Mouse (Mus musculus): Measurements from ENCODE around the gene Lekr1.
"Not testable (repeated sequence)": the region's sequence is repeated elsewhere in the genome, so short reads cannot be mapped to it uniquely, and the experiment has no call there.

Gene Lekr1

GRCm38 (mm10) chr3:65767202-65767862 is 101.3 kb downstream of the Lekr1 start:
- no peak for DNase-seq (ENCODE audit: low spot score)

- DNase-seq (ENCODE audit: low spot score), result not testable (repeated sequence)
Measured at GRCm38 (mm10) chr3:65769666-65770065, 103.6 kb downstream of the Lekr1 start.

- no peak for DNase-seq (ENCODE audit: low spot score)
Measured at GRCm38 (mm10) chr3:65773910-65774309, 107.9 kb downstream of the Lekr1 start.

- DNase-seq (ENCODE audit: low spot score), result no peak
Measured at GRCm38 (mm10) chr3:65775096-65775495, 109.1 kb downstream of the Lekr1 start.

GRCm38 (mm10) chr3:65782246-65782645 is 116.2 kb downstream of the Lekr1 start:
- DNase-seq (ENCODE audit: low spot score), result no peak

GRCm38 (mm10) chr3:65790076-65790685 is 124.2 kb downstream of the Lekr1 start:
- no peak for DNase-seq (ENCODE audit: low spot score)

GRCm38 (mm10) chr3:65793561-65793960 is 127.5 kb downstream of the Lekr1 start:
- DNase-seq (ENCODE audit: low spot score), result no peak

- no peak for DNase-seq (ENCODE audit: low spot score)
Measured at GRCm38 (mm10) chr3:65794711-65795110, 128.7 kb downstream of the Lekr1 start.

- no peak for DNase-seq (ENCODE audit: low spot score)
Measured at GRCm38 (mm10) chr3:65797345-65798137, 131.5 kb downstream of the Lekr1 start.

- no peak for DNase-seq (ENCODE audit: low spot score)
Measured at GRCm38 (mm10) chr3:65800962-65801361, 134.9 kb downstream of the Lekr1 start.

GRCm38 (mm10) chr3:65802185-65802584 is 136.2 kb downstream of the Lekr1 start:
- DNase-seq (ENCODE audit: low spot score), result no peak

- no peak for DNase-seq (ENCODE audit: low spot score)
Measured at GRCm38 (mm10) chr3:65802868-65803267, 136.8 kb downstream of the Lekr1 start.

GRCm38 (mm10) chr3:65814881-65815280 is 148.9 kb downstream of the Lekr1 start:
- no peak for DNase-seq (ENCODE audit: low spot score)

GRCm38 (mm10) chr3:65816012-65816411 is 150.0 kb downstream of the Lekr1 start:
- no peak for DNase-seq (ENCODE audit: low spot score)

- DNase-seq (ENCODE audit: low spot score), result no peak
Measured at GRCm38 (mm10) chr3:65818597-65818996, 152.6 kb downstream of the Lekr1 start.

GRCm38 (mm10) chr3:65819841-65820240 is 153.8 kb downstream of the Lekr1 start:
- DNase-seq (ENCODE audit: low spot score), result no peak

- no peak for DNase-seq (ENCODE audit: low spot score)
Measured at GRCm38 (mm10) chr3:65824886-65825285, 158.9 kb downstream of the Lekr1 start.

GRCm38 (mm10) chr3:65826716-65827115 is 160.7 kb downstream of the Lekr1 start:
- no peak for DNase-seq (ENCODE audit: low spot score)

- no peak for DNase-seq (ENCODE audit: low spot score)
Measured at GRCm38 (mm10) chr3:65827400-65827799, 161.4 kb downstream of the Lekr1 start.

GRCm38 (mm10) chr3:65828020-65828419 is 162.0 kb downstream of the Lekr1 start:
- no peak for DNase-seq (ENCODE audit: low spot score)

- DNase-seq (ENCODE audit: low spot score), result peak; percentile 79
Measured at GRCm38 (mm10) chr3:65829230-65829629, 163.2 kb downstream of the Lekr1 start.

GRCm38 (mm10) chr3:65829943-65830483 is 164.0 kb downstream of the Lekr1 start:
- no peak for DNase-seq (ENCODE audit: low spot score)

- peak; percentile 70 for DNase-seq (ENCODE audit: low spot score)
Measured at GRCm38 (mm10) chr3:65830801-65831200, 164.8 kb downstream of the Lekr1 start.
